Mouse (Mus musculus) midbrain, embryonic 13.5 days (tissue): ENCODE measurements around the gene Clcn2. TPM values are rescaled to one million over a fixed set of nuclear protein-coding genes. Genes with fewer than 3 reads are reported as not detected.

Source experiments
- ATAC-seq: fragments of 200-750 bp; cut with Nextera tagmentation; 2 replicates; pipeline ENCODE4 v1.8.0; 2017; ENCODE audit warnings: mild to moderate bottlenecking, moderate TSS enrichment, moderate library complexity
- H3K27ac ChIP-seq: fragments of 300-500 bp; sonication (generic); 2 replicates; pipeline ENCODE4 v1.5.1; 2015; ENCODE audit warnings: inconsistent platforms, mild to moderate bottlenecking, moderate library complexity
- H3K27me3 ChIP-seq: fragments of 300-500 bp; sonication (generic); 2 replicates; pipeline ENCODE4 v1.6.1; 2015; ENCODE audit warnings: mild to moderate bottlenecking, inconsistent platforms
- H3K36me3 ChIP-seq: fragments of 300-500 bp; sonication (generic); 2 replicates; pipeline ENCODE4 v1.6.1; 2015; ENCODE audit warnings: mild to moderate bottlenecking, inconsistent platforms
- H3K4me1 ChIP-seq: fragments of 300-500 bp; sonication (generic); replicated peaks from 2 replicates; pipeline ENCODE4 v1.6.1; 2015; ENCODE audit warnings: inconsistent platforms
- H3K4me2 ChIP-seq: fragments of 300-500 bp; sonication (generic); replicated peaks from 2 replicates; pipeline ENCODE4 v1.6.1; 2015; ENCODE audit warnings: moderate library complexity, mild to moderate bottlenecking, inconsistent platforms
- H3K4me3 ChIP-seq: fragments of 300-500 bp; sonication (generic); replicated peaks from 2 replicates; pipeline ENCODE4 v1.5.1; 2015; ENCODE audit warnings: mild to moderate bottlenecking, inconsistent platforms
- H3K9ac ChIP-seq: fragments of 300-500 bp; sonication (generic); replicated peaks from 2 replicates; pipeline ENCODE4 v1.6.1; 2015; ENCODE audit warnings: mild to moderate bottlenecking, inconsistent platforms
- H3K9me3 ChIP-seq: fragments of 300-500 bp; sonication (generic); 2 replicates; pipeline ENCODE4 v1.6.1; 2016; ENCODE audit warnings: mild to moderate bottlenecking, inconsistent platforms
- WGBS: fragments of 180-500 bp; shearing (Covaris S2); methylation state at CpG from one replicate; pipeline ENCODE4 v1.1.7; 2015; 5-methylcytosine and 5-hydroxymethylcytosine counted together
- polyA plus RNA-seq: library from polyadenylated mRNA; unstranded; fragments of >200 nt; fragmentation: Nextera tagmentation; extraction: Ambion mirVana; gene quantifications from 2 replicates; pipeline ENCODE4 v1.2.1, GENCODE M21; 2015

Gene Clcn2
- polyA plus RNA-seq, 1 experiment from 2014 or later: 32.0 TPM

GRCm38 (mm10) chr16:20708220-20708938, 9.2 kb downstream of the Clcn2 start:
- Histone ChIP-seq H3K4me3 (no peak overlapping the region), H3K27ac (no peak overlapping the region), H3K9me3 (no peaks in the 10 kb centered on the region), H3K4me2 (no peak overlapping the region), H3K36me3 (peaks cover 86% of the 10 kb centered on the region), H3K27me3 (no peaks in the 10 kb centered on the region), H3K4me1 (peaks cover 2% of the 10 kb centered on the region; the same call in 1 of the 2 replicates), H3K9ac (no peak overlapping the region)
- 91% methylated on average over 21 of the region's 21 CpGs for WGBS
- peak; percentile 22; the same call in 1 of the 2 replicates for ATAC-seq

GRCm38 (mm10) chr16:20706407-20707055, 11.0 kb downstream of the Clcn2 start:
- Histone ChIP-seq H3K9me3 (no peaks in the 10 kb centered on the region), H3K27ac (no peak overlapping the region), H3K36me3 (peaks cover 77% of the 10 kb centered on the region), H3K4me2 (no peak overlapping the region), H3K4me1 (peaks cover 18% of the 10 kb centered on the region), H3K4me3 (no peak overlapping the region), H3K9ac (no peak overlapping the region), H3K27me3 (no peaks in the 10 kb centered on the region)
- ATAC-seq: no peak
- 90% methylated on average over 2 of the region's 2 CpGs for WGBS

- WGBS: 80% methylated on average over 3 of the region's 3 CpGs
- Histone ChIP-seq H3K9ac (no peak overlapping the region), H3K4me1 (peaks cover 23% of the 10 kb centered on the region), H3K36me3 (peaks cover 75% of the 10 kb centered on the region), H3K4me2 (no peak overlapping the region), H3K27ac (no peak overlapping the region), H3K4me3 (no peak overlapping the region), H3K9me3 (no peaks in the 10 kb centered on the region), H3K27me3 (no peaks in the 10 kb centered on the region)
- ATAC-seq: no peak
Observed at GRCm38 (mm10) chr16:20705786-20706185, 11.8 kb downstream of the Clcn2 start.

- Histone ChIP-seq H3K36me3 (peaks cover 86% of the 10 kb centered on the region), H3K27ac (no peak overlapping the region), H3K4me3 (no peak overlapping the region), H3K4me2 (no peak overlapping the region), H3K27me3 (no peaks in the 10 kb centered on the region), H3K9ac (no peak overlapping the region), H3K9me3 (no peaks in the 10 kb centered on the region), H3K4me1 (peaks cover 31% of the 10 kb centered on the region)
- no peak for ATAC-seq
- WGBS: 93% methylated on average over 6 of the region's 6 CpGs
Observed at GRCm38 (mm10) chr16:20703699-20704400, 13.7 kb downstream of the Clcn2 start.

- ATAC-seq: no peak; the same call in 1 of the 2 replicates
- Histone ChIP-seq H3K9ac (no peak overlapping the region), H3K27ac (no peak overlapping the region), H3K9me3 (no peaks in the 10 kb centered on the region), H3K27me3 (no peaks in the 10 kb centered on the region), H3K36me3 (peaks cover 83% of the 10 kb centered on the region), H3K4me3 (no peak overlapping the region), H3K4me2 (no peak overlapping the region; the same call in 1 of the 2 replicates), H3K4me1 (peaks cover 31% of the 10 kb centered on the region)
- 95% methylated on average over 10 of the region's 10 CpGs for WGBS
Observed at GRCm38 (mm10) chr16:20703071-20703470, 14.5 kb downstream of the Clcn2 start.

- no peaks in the 10 kb centered on the region for H3K9me3 ChIP-seq
- peak overlapping the region; percentile 55 for H3K9ac ChIP-seq
- peaks cover 31% of the 10 kb centered on the region for H3K4me1 ChIP-seq
- ATAC-seq: peak; percentile 77
- no peak overlapping the region for H3K4me3 ChIP-seq
- 3% methylated on average over 8 of the region's 8 CpGs for WGBS
- no peaks in the 10 kb centered on the region for H3K27me3 ChIP-seq
- no peak overlapping the region for H3K4me2 ChIP-seq
- H3K36me3 ChIP-seq: peaks cover 77% of the 10 kb centered on the region
- peak overlapping the region; percentile 71 for H3K27ac ChIP-seq
Observed at GRCm38 (mm10) chr16:20702522-20702893, 15.0 kb downstream of the Clcn2 start.

GRCm38 (mm10) chr16:20701729-20702521, 15.6 kb downstream of the Clcn2 start:
- peak; percentile 61 for ATAC-seq
- peaks cover 31% of the 10 kb centered on the region for H3K4me1 ChIP-seq
- WGBS: 6% methylated on average over 12 of the region's 12 CpGs
- H3K4me3 ChIP-seq: no peak overlapping the region
- peak overlapping the region; percentile 55 for H3K9ac ChIP-seq
- peaks cover 71% of the 10 kb centered on the region for H3K36me3 ChIP-seq
- H3K9me3 ChIP-seq: no peaks in the 10 kb centered on the region
- no peaks in the 10 kb centered on the region for H3K27me3 ChIP-seq
- no peak overlapping the region; the same call in 1 of the 2 replicates for H3K4me2 ChIP-seq
- peak overlapping the region; percentile 71 for H3K27ac ChIP-seq

- peak overlapping the region; percentile 55 for H3K9ac ChIP-seq
- H3K27me3 ChIP-seq: no peaks in the 10 kb centered on the region
Observed at GRCm38 (mm10) chr16:20701316-20701715, 16.2 kb downstream of the Clcn2 start.

GRCm38 (mm10) chr16:20700036-20700435, 17.5 kb downstream of the Clcn2 start:
- Histone ChIP-seq H3K4me2 (no peak overlapping the region), H3K36me3 (peaks cover 52% of the 10 kb centered on the region), H3K4me3 (no peak overlapping the region), H3K4me1 (peaks cover 50% of the 10 kb centered on the region), H3K9me3 (no peaks in the 10 kb centered on the region), H3K9ac (no peak overlapping the region; the same call in 1 of the 2 replicates), H3K27me3 (no peaks in the 10 kb centered on the region), H3K27ac (peak overlapping the region; percentile 48)
- WGBS: 32% methylated on average over 5 of the region's 5 CpGs
- no peak for ATAC-seq

More at GRCm38 (mm10) chr16:20701316-20701715, 16.2 kb downstream of the Clcn2 start:
- Histone ChIP-seq H3K4me1 (peaks cover 37% of the 10 kb centered on the region), H3K4me2 (no peak overlapping the region; the same call in 1 of the 2 replicates), H3K4me3 (no peak overlapping the region), H3K27ac (peak overlapping the region; percentile 71), H3K9me3 (no peaks in the 10 kb centered on the region), H3K36me3 (peaks cover 65% of the 10 kb centered on the region)
- WGBS: 31% methylated on average over 7 of the region's 7 CpGs
- ATAC-seq: peak; percentile 37

- H3K9me3 ChIP-seq: no peaks in the 10 kb centered on the region
- H3K4me1 ChIP-seq: peaks cover 57% of the 10 kb centered on the region
- no peak for ATAC-seq
- peaks cover 47% of the 10 kb centered on the region for H3K36me3 ChIP-seq
- H3K4me2 ChIP-seq: no peak overlapping the region
- no peak overlapping the region for H3K9ac ChIP-seq
- H3K4me3 ChIP-seq: no peak overlapping the region
- no peak overlapping the region for H3K27ac ChIP-seq
- no peaks in the 10 kb centered on the region for H3K27me3 ChIP-seq
- WGBS: 84% methylated on average over 5 of the region's 5 CpGs
Observed at GRCm38 (mm10) chr16:20699266-20699665, 18.3 kb downstream of the Clcn2 start.

- peak overlapping the region; percentile 71 for H3K4me2 ChIP-seq
- peak overlapping the region; percentile 77 for H3K9ac ChIP-seq
- peaks cover 54% of the 10 kb centered on the region for H3K4me1 ChIP-seq
- H3K27me3 ChIP-seq: no peaks in the 10 kb centered on the region
- ATAC-seq: peak; percentile 86
- peak overlapping the region; percentile 83 for H3K27ac ChIP-seq
- H3K4me3 ChIP-seq: peak overlapping the region; percentile 47
- WGBS: under 1% methylated on average over 46 of the region's 46 CpGs
- H3K36me3 ChIP-seq: peaks cover 40% of the 10 kb centered on the region
- H3K9me3 ChIP-seq: no peaks in the 10 kb centered on the region
Observed at GRCm38 (mm10) chr16:20695622-20696323, 21.8 kb downstream of the Clcn2 start.
